Mouse (Mus musculus) layer of hippocampus, postnatal 10 days (tissue): Measurements from ENCODE around the gene Cpa2. TPM values are rescaled to one million over a fixed set of nuclear protein-coding genes. Genes with fewer than 3 reads are reported as not detected.

Experiments used
- DNase-seq, 2 experiments: peaks; one replicate each; pipeline ENCODE4 v3.0.0; 2021; ENCODE audit warnings: low spot score in 2 of 2
- long read RNA-seq: library from polyadenylated mRNA; stranded (forward); transcript quantifications from one replicate; pipeline ENCODE4 v2.0.0, GENCODE M21; 2023
- total RNA-seq, 2 experiments: library from RNA; stranded (reverse); gene quantifications; 2 replicates each; pipeline ENCODE4 v1.2.3; 2021

The Cpa2 gene
- 1 to 10 TPM; 2.6 to 3.2 TPM for total RNA-seq
- long read RNA-seq, partial matches to known transcripts, result 1 of 4 reads
- long read RNA-seq, other reads (novel, unspliced or antisense), result 0 of 4 reads

DNA sequence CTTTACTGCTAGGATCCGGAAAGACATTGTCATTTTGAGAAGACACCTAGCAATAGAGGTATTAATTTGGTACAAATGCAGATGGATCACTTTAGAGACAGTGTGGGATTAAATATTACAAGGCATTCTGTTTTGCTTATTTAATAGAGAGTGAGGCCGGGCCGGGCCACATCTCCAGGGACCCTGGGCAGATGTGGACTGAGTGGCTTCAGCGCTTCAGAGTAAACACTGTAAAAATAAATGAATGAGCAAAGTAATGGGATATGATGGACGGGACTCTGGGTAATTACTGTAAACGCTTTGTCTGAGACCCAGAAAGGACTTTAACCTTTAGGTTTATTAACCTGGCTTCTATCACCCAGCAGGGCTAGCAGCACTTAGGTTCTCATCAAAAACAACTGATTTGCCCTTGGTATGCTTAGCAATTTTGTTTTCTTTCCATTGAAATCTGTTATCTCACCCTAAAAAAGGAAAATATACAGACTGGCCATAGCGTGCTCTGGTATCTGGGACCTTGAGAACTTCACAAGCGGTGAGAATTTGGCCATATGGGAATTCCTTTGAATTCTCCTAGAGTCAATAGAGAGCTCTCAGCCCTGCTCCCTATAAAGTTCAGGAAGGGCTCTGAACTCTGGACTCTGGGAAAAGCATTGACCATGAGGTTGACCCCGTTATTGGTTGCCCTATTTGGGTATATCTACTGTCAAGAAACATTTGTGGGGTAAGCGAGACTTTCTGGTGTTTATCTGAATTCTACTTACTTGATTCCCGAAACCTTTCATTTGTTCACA, at the start of gene Cpa2:
Cpa2 (plus strand) TSS at position 574 of the 791 bp plus-strand sequence.
- no peak for DNase-seq

DNA sequence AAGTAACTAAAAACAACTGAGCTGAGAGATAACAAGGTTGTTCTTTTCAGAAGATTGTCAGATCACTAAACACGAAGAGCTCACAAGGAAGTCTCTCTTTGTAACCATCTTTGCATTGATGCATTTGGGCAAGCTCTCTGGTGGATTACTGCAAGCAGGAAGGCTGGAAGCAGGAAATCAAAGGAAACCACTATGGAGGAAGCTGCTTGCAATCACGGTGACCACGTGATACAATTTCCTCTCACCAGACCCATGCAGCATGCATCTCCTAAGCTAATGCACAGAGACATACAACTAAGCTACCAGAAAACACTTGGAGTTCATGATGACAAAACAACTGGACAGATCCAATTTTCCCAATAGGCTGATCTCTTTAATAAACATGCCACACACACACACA, 42.3 kb upstream of the Cpa2 start:
- no peak for DNase-seq

GRCm38 (mm10) chr6:30508824-30509223, 32.6 kb upstream of the Cpa2 start:
- no peak for DNase-seq

DNA sequence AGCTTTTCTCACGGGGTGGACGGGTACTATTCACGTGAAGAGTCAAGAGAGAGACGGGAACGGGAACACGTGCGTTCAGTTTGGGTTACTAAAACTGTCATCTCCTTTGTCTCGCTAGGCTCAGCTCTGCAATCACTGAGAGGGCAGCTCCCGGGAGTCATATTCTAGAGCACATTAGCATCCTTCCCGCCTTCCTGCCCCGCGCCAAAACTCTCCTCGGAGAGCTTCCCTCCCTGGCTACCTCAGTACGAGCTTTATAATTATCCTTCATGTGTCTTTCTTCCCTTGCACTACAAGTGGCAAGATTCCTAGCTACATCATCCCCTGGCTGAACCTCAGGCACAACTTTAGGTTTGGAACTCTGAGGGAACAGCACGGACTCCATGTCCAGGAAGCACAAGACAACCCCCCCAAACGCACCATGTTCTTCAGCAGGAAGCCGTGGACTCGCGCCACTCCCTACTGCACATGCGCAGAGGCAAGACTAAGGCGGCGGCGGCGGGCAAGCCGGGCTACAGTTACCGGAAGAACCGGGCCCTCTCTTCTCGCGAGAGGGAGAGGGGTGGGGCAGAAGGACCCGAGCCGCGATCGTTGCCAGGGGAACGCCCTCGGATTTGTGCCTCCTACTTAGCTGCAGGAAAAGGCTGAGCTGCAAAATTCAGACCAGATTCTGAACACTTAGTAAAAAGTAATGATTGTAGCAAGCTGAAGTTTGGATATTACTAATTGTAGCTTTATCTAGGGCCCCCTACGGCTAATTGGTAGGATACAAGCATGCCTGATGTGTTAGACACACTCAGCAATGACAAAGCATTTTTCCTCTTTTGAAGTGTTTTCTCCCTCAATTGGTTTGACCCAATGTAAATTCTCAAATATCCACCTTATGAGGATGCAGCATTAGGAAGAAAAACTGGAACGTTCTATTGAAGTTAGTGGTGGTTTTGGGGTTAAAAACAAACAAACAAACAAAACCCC, 31.8 kb upstream of the Cpa2 start, which contains the start of the genes Tmem209 and Ssmem1:
Tmem209 (minus strand) TSS at position 519 of the 975 bp plus-strand sequence.
Ssmem1 (plus strand) TSS at position 585 of the 975 bp plus-strand sequence.
- DNase-seq, result peak; percentile 99

DNA sequence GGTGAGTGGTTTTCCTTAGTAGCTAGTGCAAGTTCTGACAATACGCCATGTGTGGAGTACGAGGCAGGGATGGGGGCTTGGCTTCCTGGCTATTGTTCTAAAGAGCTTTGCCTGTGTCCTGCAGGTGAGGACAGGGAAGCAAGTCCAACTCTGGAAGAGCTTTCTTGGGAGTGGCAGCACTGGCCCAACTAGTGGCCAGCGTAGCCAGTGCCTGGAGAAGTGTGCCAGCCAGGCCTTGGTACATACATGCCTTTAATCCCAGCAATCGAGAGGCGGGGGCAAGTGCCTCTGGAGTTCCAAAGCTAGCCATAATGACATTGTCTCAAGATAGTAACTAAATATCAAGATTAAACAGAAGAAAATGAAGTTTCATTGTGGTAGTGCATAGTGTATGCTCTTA, 31.1 kb upstream of the Cpa2 start:
- peak in 1 of 2 experiments; percentile 22 for DNase-seq

- no peak for DNase-seq
Measured at GRCm38 (mm10) chr6:30514242-30514641, 27.1 kb upstream of the Cpa2 start.

- DNase-seq, result no peak
Measured at GRCm38 (mm10) chr6:30520400-30520799, 21.0 kb upstream of the Cpa2 start.

GRCm38 (mm10) chr6:30525456-30526332, 15.7 kb upstream of the Cpa2 start:
- DNase-seq, result no peak

DNA sequence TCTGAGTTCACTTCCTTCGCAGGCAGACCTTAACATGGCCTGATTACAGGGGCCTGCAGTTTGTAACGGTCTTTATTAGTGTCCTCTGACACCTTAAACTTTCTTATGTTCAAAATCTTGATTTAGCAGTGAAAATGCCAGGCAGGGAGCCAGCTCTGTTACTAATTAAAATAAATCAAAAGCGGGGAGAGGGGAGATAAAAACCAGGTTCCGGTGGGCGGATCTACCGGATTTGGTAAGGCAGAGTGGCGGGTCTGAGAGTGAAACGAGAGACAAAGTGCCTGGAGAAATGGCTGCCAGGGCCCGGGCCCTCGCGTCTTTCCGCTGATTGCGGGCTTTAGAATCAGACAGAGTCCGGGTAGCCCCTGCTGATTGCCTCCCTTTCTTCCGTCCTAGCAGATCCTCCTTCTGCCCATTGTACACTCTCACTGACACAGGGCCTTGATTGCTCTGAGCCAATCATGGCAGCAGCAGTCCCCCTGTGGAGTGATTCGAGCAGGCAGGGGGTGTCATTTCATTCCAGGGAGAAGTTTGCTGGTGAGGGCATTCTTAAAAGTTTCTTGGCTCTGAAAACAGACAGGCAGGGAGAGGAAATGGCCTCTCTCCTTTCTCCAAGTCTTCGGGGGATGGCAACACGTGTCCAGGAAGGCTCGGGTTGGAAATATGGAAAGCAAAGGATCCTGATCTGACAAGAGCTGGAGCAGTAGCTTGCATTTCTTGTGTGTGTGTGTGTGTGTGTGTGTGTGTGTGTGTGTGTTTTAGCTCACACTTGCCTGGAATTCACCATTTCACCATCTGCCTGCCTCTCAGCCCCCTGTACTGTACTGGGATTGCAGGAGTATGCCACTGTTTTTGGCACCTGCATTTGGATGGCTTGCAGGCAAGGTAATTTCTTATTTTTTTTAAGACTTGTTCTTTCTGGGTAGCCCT, 14.5 kb upstream of the Cpa2 start:
- peak in 1 of 2 experiments; percentile 35 for DNase-seq

DNA sequence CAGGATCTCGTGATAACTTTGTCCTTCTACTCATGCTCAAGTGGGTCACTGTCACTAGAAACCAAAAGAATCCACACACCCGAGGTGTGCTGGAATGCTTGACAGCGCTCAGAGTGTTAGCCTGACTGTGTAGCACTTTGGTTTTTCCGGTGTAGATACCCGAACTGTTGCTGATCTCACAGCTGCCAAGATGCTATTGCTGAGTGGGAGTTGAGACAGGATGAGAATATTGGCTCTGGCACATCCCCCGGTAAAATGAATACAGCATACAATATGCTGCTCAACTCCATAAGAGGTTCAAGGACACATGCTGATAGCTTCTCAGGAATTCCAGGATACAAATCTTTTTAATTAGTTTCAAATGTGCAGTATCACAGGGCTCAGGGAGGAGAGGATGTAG, 12.6 kb upstream of the Cpa2 start:
- no peak for DNase-seq

GRCm38 (mm10) chr6:30535340-30535739, 6.0 kb upstream of the Cpa2 start:
- no peak for DNase-seq

- no peak for DNase-seq
Measured at GRCm38 (mm10) chr6:30538240-30538639, 3.1 kb upstream of the Cpa2 start.

DNA sequence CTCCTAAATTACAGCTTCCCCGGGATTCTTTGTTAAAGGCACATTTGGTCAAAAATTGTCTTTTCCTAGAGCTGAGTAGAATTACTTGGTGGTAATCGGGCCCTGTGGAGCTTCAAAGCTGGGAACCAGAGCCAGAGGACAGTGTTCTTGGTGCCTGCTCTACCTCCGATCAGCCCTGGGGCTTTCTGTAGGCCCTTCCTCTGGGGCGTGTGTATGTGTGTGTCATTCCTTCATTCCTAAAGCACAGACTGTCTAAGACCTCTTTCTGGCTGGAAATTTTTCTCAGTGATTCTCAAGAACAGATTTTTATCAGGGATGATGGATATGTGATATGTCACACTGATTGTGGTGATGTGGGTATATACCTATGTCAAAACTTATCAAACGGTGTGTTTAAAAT, 2.6 kb upstream of the Cpa2 start:
- DNase-seq, result no peak

GRCm38 (mm10) chr6:30542277-30542676, 895 bp downstream of the Cpa2 start:
- no peak for DNase-seq

DNA sequence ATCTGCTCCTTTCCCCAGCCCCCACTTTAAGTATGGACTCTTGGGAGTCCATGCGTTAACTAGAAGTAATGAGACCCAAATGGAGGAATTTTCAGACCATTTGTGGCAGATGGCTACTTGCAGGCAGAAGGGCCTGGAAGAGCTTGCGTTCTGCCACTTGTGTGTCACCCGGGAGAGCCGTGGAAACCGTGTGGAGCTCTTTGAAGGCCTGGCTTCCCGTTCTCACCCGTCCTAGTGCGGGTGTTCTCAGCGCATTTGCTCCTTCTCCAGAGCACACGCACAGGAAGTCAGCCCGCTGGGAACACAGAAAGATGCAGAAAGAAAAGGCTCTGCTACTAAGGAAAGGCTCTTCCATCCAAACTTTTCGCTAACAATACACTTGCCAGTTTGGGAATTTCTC, 1.7 kb downstream of the Cpa2 start:
- DNase-seq, result no peak

- DNase-seq, result no peak
Measured at GRCm38 (mm10) chr6:30543851-30544250, 2.5 kb downstream of the Cpa2 start.

DNA sequence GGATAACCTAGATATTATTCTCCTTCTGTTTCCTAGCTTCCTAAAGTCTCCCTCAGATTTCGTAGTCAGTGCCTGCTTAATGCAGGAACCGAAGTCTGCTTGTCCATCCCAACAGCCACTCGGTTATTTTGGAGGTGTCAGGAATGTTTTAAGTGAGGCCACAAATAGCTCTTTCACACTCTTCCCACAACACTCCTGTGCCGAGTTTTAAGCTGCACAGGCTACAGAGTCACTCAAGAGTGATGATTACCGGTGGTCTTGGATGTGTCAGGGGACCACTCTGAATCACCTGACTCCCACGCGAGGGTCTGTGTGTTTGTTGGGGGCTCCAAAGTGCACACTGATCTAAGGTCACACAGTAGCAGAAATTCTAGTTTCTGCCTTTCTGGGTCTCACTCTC, 4.3 kb downstream of the Cpa2 start:
- DNase-seq, result no peak

- peak; percentile 45 to 48 for DNase-seq
Measured at GRCm38 (mm10) chr6:30546571-30547273, 5.3 kb downstream of the Cpa2 start.

- peak in 1 of 2 experiments; percentile 39 for DNase-seq
Measured at GRCm38 (mm10) chr6:30547274-30547645, 5.9 kb downstream of the Cpa2 start.
